Mouse (Mus musculus): ENCODE data around the gene Lepr.

GRCm38 (mm10) chr4:101682620-101683019 lies 34.6 kb upstream of the Lepr start:
- TF ChIP-seq CHD2 (IDR thresholded peaks at IDR 0.05; ENCODE audit: low read depth, low read length) (no peak), ZC3H11A (IDR thresholded peaks at IDR 0.05; ENCODE audit: borderline replicate concordance, low read depth, low read length) (no peak), ZNF384 (IDR thresholded peaks at IDR 0.05; ENCODE audit: low read depth, low read length) (no peak)
